Mouse (Mus musculus): Measurements from ENCODE around the gene Zfp94. TPM values are rescaled to one million over a fixed set of nuclear protein-coding genes. Genes with fewer than 3 reads are reported as not detected.

The Zfp94 gene
- polyA plus RNA-seq, 1 experiment from 2014 or later = 3.2 TPM

DNA sequence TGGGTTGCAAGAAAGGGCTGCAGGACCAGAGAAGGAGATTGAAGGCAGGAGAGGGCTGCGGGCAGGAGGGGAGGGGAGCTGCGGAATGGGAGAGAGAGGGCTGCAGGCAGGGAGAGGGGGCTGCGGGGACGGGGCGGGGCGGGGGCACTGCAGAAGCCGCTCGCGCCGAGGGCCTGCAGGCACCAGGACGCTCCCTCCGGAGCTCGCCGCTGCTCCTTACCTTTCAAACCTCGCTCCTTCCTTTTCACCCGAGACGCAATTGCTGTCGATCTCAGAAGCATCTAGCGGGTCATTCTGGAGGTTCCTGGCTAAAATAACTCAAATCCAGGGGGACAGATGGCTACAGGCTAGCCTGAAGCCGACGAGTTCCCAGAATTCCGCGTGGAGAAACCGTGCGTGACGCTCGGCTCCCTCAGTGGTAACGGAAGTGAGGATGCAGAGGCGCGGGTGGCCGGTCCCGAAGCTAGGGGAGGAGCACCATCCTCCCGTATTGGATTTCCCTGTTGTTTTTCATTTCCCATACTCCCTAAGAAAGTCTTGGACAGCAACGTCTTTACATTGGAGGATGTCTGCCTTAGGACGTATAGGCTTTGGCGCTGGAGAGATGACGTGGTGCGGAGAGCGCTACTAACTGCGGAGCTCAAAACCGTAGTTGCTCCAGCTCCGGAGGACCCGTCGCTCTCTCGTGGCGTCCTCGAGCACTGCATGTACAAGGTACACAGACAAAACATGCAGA is 17.3 kb downstream of the Zfp94 start:
- WGBS = under 1% methylated on average over 45 of the region's 47 CpGs
- peak; percentile 84 for ATAC-seq
- no peaks in the 10 kb centered on the region for H3K27me3 ChIP-seq (replicated peaks; ENCODE audit: control insufficient read depth, insufficient read depth, low read length)

DNA sequence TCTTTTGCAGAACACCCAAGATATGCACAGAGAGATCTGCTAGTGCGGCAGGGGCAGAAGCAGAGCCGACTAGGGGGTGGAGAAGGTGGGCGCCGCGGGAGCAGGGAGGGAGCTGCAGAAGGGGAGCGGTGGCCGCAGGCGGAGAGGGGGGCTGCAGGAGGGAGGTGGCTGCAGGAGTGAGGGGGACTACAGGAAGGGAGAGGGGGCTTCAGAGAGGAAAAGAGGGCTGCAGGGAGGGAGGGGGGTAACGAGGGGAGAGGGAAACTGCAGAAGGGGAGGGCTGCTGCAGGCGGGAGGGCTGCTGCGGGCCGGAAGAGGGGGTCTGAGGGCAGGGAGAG is 17.9 kb downstream of the Zfp94 start:
- ATAC-seq = no peak
- Histone ChIP-seq H3K4me2 (replicated peaks; ENCODE audit: low read depth) (peak overlapping the region; percentile 94), H3K4me3 (ENCODE audit: low read depth, low read length) (peak overlapping the region; percentile 72), H3K9me3 (ENCODE audit: control insufficient read depth) (no peaks in the 10 kb centered on the region), H3K36me3 (ENCODE audit: control insufficient read depth, insufficient read depth) (peaks cover 38% of the 10 kb centered on the region; the same call in 1 of the 2 replicates), H3K9ac (ENCODE audit: low read depth, low read length) (peak overlapping the region; percentile 57), H3K27ac (ENCODE audit: low read depth, low read length) (no peak overlapping the region), H3K27me3 (replicated peaks; ENCODE audit: control insufficient read depth, insufficient read depth, low read length) (no peaks in the 10 kb centered on the region), H3K4me1 (replicated peaks; ENCODE audit: control insufficient read depth, insufficient read depth, low read length) (0 out of 2 replicates have a peak, but pooled peaks cover 3% of the 10 kb centered on the region)
- TF ChIP-seq CTCF (IDR thresholded peaks at IDR 0.05; ENCODE audit: low read depth) = no peak
- WGBS = 2% methylated on average over 12 of the region's 12 CpGs

More for the DNA sequence above, 17.3 kb downstream of the Zfp94 start:
- H3K36me3 ChIP-seq (ENCODE audit: control insufficient read depth, insufficient read depth) = peaks cover 35% of the 10 kb centered on the region; the same call in 1 of the 2 replicates
- 0 out of 2 replicates have a peak, but pooled peaks cover 3% of the 10 kb centered on the region for H3K4me1 ChIP-seq (replicated peaks; ENCODE audit: control insufficient read depth, insufficient read depth, low read length)
- H3K27ac ChIP-seq (ENCODE audit: low read depth, low read length) = peak overlapping the region; percentile 52
- H3K4me2 ChIP-seq (replicated peaks; ENCODE audit: low read depth) = peak overlapping the region; percentile 94
- peak overlapping the region; percentile 72 for H3K4me3 ChIP-seq (ENCODE audit: low read depth, low read length)
- H3K9ac ChIP-seq (ENCODE audit: low read depth, low read length) = peak overlapping the region; percentile 57
- no peaks in the 10 kb centered on the region for H3K9me3 ChIP-seq (ENCODE audit: control insufficient read depth)
- peak; percentile 70 for TF ChIP-seq CTCF (IDR thresholded peaks at IDR 0.05; ENCODE audit: low read depth)

DNA sequence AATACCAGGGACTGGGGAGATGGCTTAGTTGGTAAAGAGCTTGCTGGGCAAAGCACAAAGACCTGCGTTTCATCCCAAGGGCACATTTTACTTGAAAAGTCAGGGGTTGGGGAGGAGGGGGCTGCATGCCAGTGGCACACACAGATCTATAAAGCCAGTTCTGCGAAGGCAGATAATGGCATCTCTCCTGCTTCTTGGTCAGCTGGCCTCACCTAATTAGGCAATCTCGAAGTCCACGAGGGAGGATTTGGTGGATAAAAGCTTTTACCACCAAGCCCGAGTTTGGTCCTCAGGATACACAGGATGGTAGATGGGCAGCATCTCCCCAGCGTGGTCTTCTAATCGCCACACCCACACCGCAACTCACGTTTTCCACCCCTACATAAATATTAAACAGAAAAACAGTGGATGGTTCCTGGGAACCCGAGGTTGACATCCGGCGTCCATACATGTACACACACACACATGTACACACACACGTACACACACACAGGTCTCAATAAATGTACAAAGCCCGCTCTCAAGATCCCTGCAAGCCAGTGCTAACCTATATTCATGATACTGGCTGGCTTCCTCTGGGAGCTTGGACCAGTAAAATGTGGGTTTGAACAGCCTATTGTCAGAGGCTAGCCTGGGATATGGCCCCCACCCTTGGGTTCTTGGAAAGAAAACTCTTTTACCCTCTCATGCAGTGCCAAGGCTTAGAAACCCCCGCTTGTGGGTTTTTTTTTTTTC is 18.9 kb downstream of the Zfp94 start:
- H3K27ac ChIP-seq (ENCODE audit: low read depth, low read length) = no peak overlapping the region
- 0 out of 2 replicates have a peak, but pooled peaks cover 3% of the 10 kb centered on the region for H3K4me1 ChIP-seq (replicated peaks; ENCODE audit: control insufficient read depth, insufficient read depth, low read length)
- H3K9ac ChIP-seq (ENCODE audit: low read depth, low read length) = no peak overlapping the region
- peaks cover 32% of the 10 kb centered on the region for H3K36me3 ChIP-seq (ENCODE audit: control insufficient read depth, insufficient read depth)
- 92% methylated on average over 15 of the region's 15 CpGs for WGBS
- no peak overlapping the region for H3K4me2 ChIP-seq (replicated peaks; ENCODE audit: low read depth)
- H3K9me3 ChIP-seq (ENCODE audit: control insufficient read depth) = no peaks in the 10 kb centered on the region
- TF ChIP-seq CTCF (IDR thresholded peaks at IDR 0.05; ENCODE audit: low read depth) = no peak
- H3K4me3 ChIP-seq (ENCODE audit: low read depth, low read length) = no peak overlapping the region
- no peak for ATAC-seq
- H3K27me3 ChIP-seq (replicated peaks; ENCODE audit: control insufficient read depth, insufficient read depth, low read length) = no peaks in the 10 kb centered on the region

DNA sequence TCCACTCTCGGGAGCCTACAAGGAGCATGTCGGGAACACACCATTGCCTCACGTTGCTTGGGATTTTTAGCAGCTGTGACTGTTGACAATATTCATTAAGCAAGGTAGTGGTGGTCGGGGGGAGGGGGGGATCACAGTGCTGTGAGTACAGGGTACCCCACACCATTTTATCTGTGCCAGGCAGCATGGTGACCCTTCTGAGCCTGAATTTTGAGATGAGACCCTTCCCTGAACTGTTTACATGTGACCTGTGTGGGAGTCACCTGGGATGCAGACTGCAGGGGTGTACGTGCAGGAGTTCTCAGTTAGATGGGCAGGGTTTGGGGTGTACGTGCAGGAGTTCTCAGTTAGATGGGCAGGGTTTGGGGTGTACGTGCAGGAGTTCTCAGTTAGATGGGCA is 20.1 kb downstream of the Zfp94 start:
- ATAC-seq = no peak
- Histone ChIP-seq H3K36me3 (ENCODE audit: control insufficient read depth, insufficient read depth) (peaks cover 41% of the 10 kb centered on the region), H3K4me3 (ENCODE audit: low read depth, low read length) (no peak overlapping the region), H3K27ac (ENCODE audit: low read depth, low read length) (no peak overlapping the region), H3K4me1 (replicated peaks; ENCODE audit: control insufficient read depth, insufficient read depth, low read length) (0 out of 2 replicates have a peak, but pooled peaks cover 3% of the 10 kb centered on the region), H3K4me2 (replicated peaks; ENCODE audit: low read depth) (no peak overlapping the region), H3K9me3 (ENCODE audit: control insufficient read depth) (no peaks in the 10 kb centered on the region), H3K9ac (ENCODE audit: low read depth, low read length) (no peak overlapping the region), H3K27me3 (replicated peaks; ENCODE audit: control insufficient read depth, insufficient read depth, low read length) (no peaks in the 10 kb centered on the region)
- no peak for TF ChIP-seq CTCF (IDR thresholded peaks at IDR 0.05; ENCODE audit: low read depth)
- WGBS = 93% methylated on average over 7 of the region's 7 CpGs

DNA sequence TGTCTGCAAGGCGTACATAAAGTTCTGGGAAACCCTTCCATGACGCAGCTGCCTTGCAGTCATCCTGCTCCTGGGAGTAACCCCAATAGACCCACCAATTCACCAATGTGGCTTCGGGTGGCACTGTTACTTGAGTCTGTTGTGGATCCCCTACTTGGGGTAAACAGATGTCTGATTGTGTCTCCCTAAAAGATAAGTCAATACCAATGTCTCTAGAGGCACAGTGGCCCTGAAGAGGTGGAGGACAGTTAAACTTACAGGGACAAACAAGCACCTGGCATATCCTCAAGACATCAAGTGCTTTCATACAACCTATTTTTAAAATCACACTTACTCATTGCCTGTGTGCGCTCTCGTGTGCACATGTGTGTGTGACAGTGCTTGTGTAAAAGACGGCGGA is 21.1 kb downstream of the Zfp94 start:
- Histone ChIP-seq H3K4me1 (replicated peaks; ENCODE audit: control insufficient read depth, insufficient read depth, low read length) (0 out of 2 replicates have a peak, but pooled peaks cover 3% of the 10 kb centered on the region), H3K36me3 (ENCODE audit: control insufficient read depth, insufficient read depth) (peaks cover 46% of the 10 kb centered on the region)

DNA sequence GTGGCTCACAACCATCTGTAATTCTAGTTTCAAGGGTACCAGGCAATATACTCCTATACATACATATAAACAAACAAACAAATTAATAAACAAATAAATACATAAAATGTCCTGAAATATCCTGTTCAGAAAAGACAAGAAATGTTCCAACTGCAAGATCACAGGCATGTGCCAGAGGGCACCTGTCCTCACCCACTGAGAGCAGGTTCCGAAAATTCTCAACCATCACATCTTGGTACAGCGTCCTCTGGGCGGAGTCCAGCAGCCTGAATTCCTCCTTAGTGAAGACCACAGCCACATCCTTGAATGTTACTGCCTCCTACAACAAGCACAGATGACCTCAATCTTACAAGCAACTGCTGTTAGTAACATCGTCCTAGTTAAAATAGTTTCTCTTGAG is 21.7 kb downstream of the Zfp94 start:
- no peak for TF ChIP-seq CTCF (IDR thresholded peaks at IDR 0.05; ENCODE audit: low read depth)
- no peak overlapping the region for H3K4me3 ChIP-seq (ENCODE audit: low read depth, low read length)
- peaks cover 46% of the 10 kb centered on the region for H3K36me3 ChIP-seq (ENCODE audit: control insufficient read depth, insufficient read depth)
- no peaks in the 10 kb centered on the region for H3K9me3 ChIP-seq (ENCODE audit: control insufficient read depth)
- no peak for ATAC-seq
- no peak overlapping the region for H3K4me2 ChIP-seq (replicated peaks; ENCODE audit: low read depth)
- H3K27me3 ChIP-seq (replicated peaks; ENCODE audit: control insufficient read depth, insufficient read depth, low read length) = no peaks in the 10 kb centered on the region
- 96% methylated on average over 4 of the region's 4 CpGs for WGBS
- no peaks in the 10 kb centered on the region for H3K4me1 ChIP-seq (replicated peaks; ENCODE audit: control insufficient read depth, insufficient read depth, low read length)
- H3K27ac ChIP-seq (ENCODE audit: low read depth, low read length) = no peak overlapping the region
- no peak overlapping the region for H3K9ac ChIP-seq (ENCODE audit: low read depth, low read length)

More for the DNA sequence above, 21.1 kb downstream of the Zfp94 start:
- 96% methylated on average over 7 of the region's 7 CpGs for WGBS
- Histone ChIP-seq H3K9me3 (ENCODE audit: control insufficient read depth) (no peaks in the 10 kb centered on the region), H3K4me3 (ENCODE audit: low read depth, low read length) (no peak overlapping the region), H3K9ac (ENCODE audit: low read depth, low read length) (no peak overlapping the region), H3K27me3 (replicated peaks; ENCODE audit: control insufficient read depth, insufficient read depth, low read length) (no peaks in the 10 kb centered on the region), H3K4me2 (replicated peaks; ENCODE audit: low read depth) (no peak overlapping the region), H3K27ac (ENCODE audit: low read depth, low read length) (no peak overlapping the region)
- ATAC-seq = no peak
- TF ChIP-seq CTCF (IDR thresholded peaks at IDR 0.05; ENCODE audit: low read depth) = no peak

Data from intestine, postnatal 0 days (tissue).